Mouse (Mus musculus) embryonic facial prominence, embryonic 15.5 days (tissue): ENCODE results near the gene Ephb1. TPM values are rescaled to one million over a fixed set of nuclear protein-coding genes. Genes with fewer than 3 reads are reported as not detected.

ENCODE experiments used
- ATAC-seq: fragments of 200-750 bp; cut with Nextera tagmentation; 2 replicates; pipeline ENCODE4 v1.8.0; 2017; ENCODE audit warnings: low read depth, moderate TSS enrichment; ENCODE audit not compliant: insufficient number of reproducible peaks, low FRiP score, low TSS enrichment
- H3K27ac ChIP-seq: fragments of 300-500 bp; sonication (generic); replicated peaks from 2 replicates; pipeline ENCODE4 v1.5.1; 2015; ENCODE audit warnings: mild to moderate bottlenecking, inconsistent platforms
- H3K27me3 ChIP-seq: fragments of 300-500 bp; sonication (generic); 2 replicates; pipeline ENCODE4 v1.6.1; 2015; ENCODE audit warnings: inconsistent platforms
- H3K36me3 ChIP-seq: fragments of 300-500 bp; sonication (generic); 2 replicates; pipeline ENCODE4 v1.6.1; 2015; ENCODE audit warnings: mild to moderate bottlenecking, inconsistent platforms
- H3K4me1 ChIP-seq: fragments of 300-500 bp; sonication (generic); 2 replicates; pipeline ENCODE4 v1.6.1; 2015; ENCODE audit warnings: inconsistent platforms
- H3K4me2 ChIP-seq: fragments of 300-500 bp; sonication (generic); replicated peaks from 2 replicates; pipeline ENCODE4 v1.6.1; 2015; ENCODE audit warnings: mild to moderate bottlenecking, inconsistent platforms
- H3K4me3 ChIP-seq: fragments of 300-500 bp; sonication (generic); replicated peaks from 2 replicates; pipeline ENCODE4 v1.5.1; 2015; ENCODE audit warnings: mild to moderate bottlenecking, inconsistent platforms
- H3K9ac ChIP-seq: fragments of 300-500 bp; sonication (generic); 2 replicates; pipeline ENCODE4 v1.6.1; 2015; ENCODE audit warnings: inconsistent platforms
- H3K9me3 ChIP-seq: fragments of 300-500 bp; sonication (generic); replicated peaks from 2 replicates; pipeline ENCODE4 v1.6.1; 2016; ENCODE audit warnings: inconsistent platforms
- WGBS: fragments of 180-500 bp; shearing (Covaris S2); methylation state at CpG from one replicate; pipeline ENCODE4 v1.1.7; 2015; 5-methylcytosine and 5-hydroxymethylcytosine counted together
- polyA plus RNA-seq: library from polyadenylated mRNA; unstranded; fragments of >200 nt; fragmentation: Nextera tagmentation; extraction: Ambion mirVana; gene quantifications from 2 replicates; pipeline ENCODE4 v1.2.1, GENCODE M21; 2015

Ephb1 gene
- polyA plus RNA-seq = 5.4 and 6.3 TPM in 2 replicates

DNA sequence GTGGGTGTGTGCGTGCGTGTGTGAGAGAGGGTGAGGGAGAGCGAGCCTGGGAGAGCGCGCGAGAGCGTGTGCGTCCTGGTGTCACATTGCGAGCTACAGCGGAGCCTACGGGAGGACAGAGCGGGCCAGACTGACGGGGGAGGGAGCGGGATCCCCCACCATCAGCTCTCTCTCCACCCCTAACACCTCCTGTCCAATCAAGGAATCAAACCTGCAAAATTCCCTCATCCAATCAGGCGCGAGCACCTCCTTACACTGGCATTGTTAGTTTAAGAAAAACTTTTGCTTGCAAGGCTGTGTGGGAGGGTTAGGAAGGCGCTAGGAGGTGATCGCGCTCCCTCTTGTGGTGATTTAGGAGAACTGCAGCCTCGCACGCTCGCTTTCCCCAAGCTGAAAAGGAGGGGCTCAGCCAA lies at the start of gene Ephb1:
Gene Ephb1 (minus strand): TSS at position 133 of the 413 bp plus-strand sequence.
- Histone ChIP-seq H3K36me3 (no peaks in the 10 kb centered on the region), H3K27me3 (peaks cover 73% of the 10 kb centered on the region)
- ATAC-seq = peak; percentile 92

GRCm38 (mm10) chr9:102403086-102404021 lies 48.9 kb upstream of the Ephb1 start:
- no peaks in the 10 kb centered on the region for H3K4me1 ChIP-seq
- H3K36me3 ChIP-seq = no peaks in the 10 kb centered on the region
- no peaks in the 10 kb centered on the region for H3K27me3 ChIP-seq
- H3K9me3 ChIP-seq = no peaks in the 10 kb centered on the region
- no peak overlapping the region for H3K4me3 ChIP-seq
- H3K9ac ChIP-seq = no peak overlapping the region
- no peak; the same call in 1 of the 2 replicates for ATAC-seq
- no peak overlapping the region for H3K4me2 ChIP-seq
- H3K27ac ChIP-seq = no peak overlapping the region
- 30% methylated on average over 18 of the region's 18 CpGs for WGBS

More for the DNA sequence above, at the start of gene Ephb1:
- H3K9me3 ChIP-seq = no peaks in the 10 kb centered on the region
- peak within 1 kb of the TSS; percentile 33 for H3K9ac ChIP-seq
- H3K4me1 ChIP-seq = peaks cover 22% of the 10 kb centered on the region
- peak within 1 kb of the TSS; percentile 98 for H3K4me2 ChIP-seq
- WGBS = 0% methylated on average over 22 of the region's 22 CpGs
- H3K4me3 ChIP-seq = peak within 1 kb of the TSS; percentile 54
- H3K27ac ChIP-seq = no peak within 1 kb of the TSS

DNA sequence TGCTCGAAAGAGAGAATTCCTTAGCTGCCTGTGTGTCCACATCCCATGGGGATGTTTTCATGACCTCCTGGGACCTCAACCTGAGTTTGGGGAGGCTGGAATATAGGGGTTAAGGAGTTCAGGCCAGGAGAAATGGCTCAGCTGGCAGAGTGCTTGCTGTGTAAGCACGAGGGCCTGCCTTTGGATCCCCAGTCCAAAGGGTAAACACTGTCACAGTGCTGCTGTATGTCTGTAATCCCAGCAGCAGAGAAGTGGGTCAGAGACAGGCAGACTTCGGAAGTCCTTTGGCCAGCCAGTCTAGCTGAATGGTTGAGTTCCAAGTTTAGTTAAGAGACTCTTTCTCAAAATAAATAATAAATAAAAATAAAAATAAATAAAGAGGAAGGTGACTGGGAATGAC lies 48.2 kb upstream of the Ephb1 start:
- no peak overlapping the region for H3K4me3 ChIP-seq
- H3K27me3 ChIP-seq = no peaks in the 10 kb centered on the region
- H3K4me2 ChIP-seq = no peak overlapping the region
- no peaks in the 10 kb centered on the region for H3K36me3 ChIP-seq
- no peak overlapping the region for H3K9ac ChIP-seq
- ATAC-seq = no peak
- 54% methylated on average over 3 of the region's 3 CpGs for WGBS
- no peaks in the 10 kb centered on the region for H3K9me3 ChIP-seq
- no peaks in the 10 kb centered on the region for H3K4me1 ChIP-seq
- no peak overlapping the region for H3K27ac ChIP-seq

DNA sequence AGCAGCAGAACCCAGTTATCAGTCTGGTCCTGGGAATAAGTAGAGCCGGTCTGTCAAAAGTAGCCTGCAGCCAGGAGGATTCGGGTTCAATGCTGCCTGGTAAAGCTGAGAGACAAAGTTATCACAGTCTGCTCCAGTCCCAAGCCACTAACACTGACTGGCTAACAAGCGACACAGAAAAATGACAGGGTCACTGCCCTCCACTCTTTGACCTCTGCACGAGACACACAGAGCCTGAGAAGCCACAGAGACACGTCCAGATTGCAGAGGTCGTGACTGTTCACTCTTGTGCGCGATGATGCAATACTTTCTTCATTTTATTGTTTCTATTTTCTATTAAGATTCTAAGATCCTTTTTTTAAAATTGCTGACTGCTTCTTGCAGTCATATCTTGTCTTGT lies 33.8 kb upstream of the Ephb1 start:
- no peak for ATAC-seq
- 54% methylated on average over 8 of the region's 8 CpGs for WGBS
- Histone ChIP-seq H3K4me3 (no peak overlapping the region), H3K4me1 (no peaks in the 10 kb centered on the region), H3K27me3 (no peaks in the 10 kb centered on the region), H3K27ac (no peak overlapping the region), H3K36me3 (no peaks in the 10 kb centered on the region), H3K4me2 (no peak overlapping the region), H3K9ac (no peak overlapping the region), H3K9me3 (no peaks in the 10 kb centered on the region)

GRCm38 (mm10) chr9:102386816-102387215 lies 32.3 kb upstream of the Ephb1 start:
- 85% methylated on average over 9 of the region's 9 CpGs for WGBS
- Histone ChIP-seq H3K27ac (no peak overlapping the region), H3K4me3 (no peak overlapping the region), H3K9me3 (no peaks in the 10 kb centered on the region), H3K4me2 (no peak overlapping the region), H3K9ac (no peak overlapping the region), H3K27me3 (no peaks in the 10 kb centered on the region), H3K36me3 (no peaks in the 10 kb centered on the region), H3K4me1 (no peaks in the 10 kb centered on the region)
- ATAC-seq = no peak

DNA sequence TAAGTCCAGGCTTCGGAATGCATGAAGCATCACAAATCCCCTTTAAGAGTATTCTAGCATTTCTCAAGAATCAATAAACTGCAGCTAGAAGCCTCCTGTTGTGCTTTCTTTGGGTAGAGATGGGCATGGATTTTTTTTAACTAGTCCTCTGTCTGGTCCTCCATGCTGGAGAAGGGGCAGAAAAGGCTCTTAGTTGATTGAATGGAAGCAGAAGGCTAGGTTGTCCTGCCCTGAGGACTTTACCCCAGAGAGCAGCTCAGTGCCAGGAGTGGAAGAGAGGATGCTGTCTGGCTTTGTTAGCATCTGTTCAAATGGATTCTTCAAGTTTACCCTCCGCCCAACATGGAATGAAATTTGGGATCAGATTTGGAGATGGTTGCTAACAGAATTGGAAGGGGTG lies 25.7 kb upstream of the Ephb1 start:
- H3K27ac ChIP-seq = no peak overlapping the region
- H3K4me2 ChIP-seq = no peak overlapping the region
- H3K4me1 ChIP-seq = no peaks in the 10 kb centered on the region
- no peak for ATAC-seq
- H3K4me3 ChIP-seq = no peak overlapping the region
- H3K36me3 ChIP-seq = no peaks in the 10 kb centered on the region
- WGBS = 80% methylated on average over 2 of the region's 2 CpGs
- H3K9me3 ChIP-seq = no peaks in the 10 kb centered on the region
- no peaks in the 10 kb centered on the region for H3K27me3 ChIP-seq
- no peak overlapping the region for H3K9ac ChIP-seq

DNA sequence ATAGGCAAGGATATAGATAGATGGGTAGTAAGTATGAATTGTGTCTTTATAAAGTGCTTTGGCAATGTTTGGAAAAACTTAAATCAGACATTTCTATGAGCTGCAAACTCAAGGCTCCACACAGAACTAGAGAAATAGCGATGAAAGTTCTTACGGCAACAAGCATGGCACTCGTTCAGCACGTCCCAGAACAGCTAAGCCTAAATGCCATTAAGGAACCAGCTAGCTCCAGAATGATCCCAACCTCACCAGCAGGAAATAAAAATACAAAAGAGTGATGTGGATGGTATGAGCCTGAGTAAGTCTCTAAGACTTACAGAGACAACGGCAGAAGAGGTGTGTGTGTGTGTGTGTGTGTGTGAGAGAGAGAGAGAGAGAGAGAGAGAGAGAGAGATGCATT lies 20.2 kb upstream of the Ephb1 start:
- Histone ChIP-seq H3K4me2 (no peak overlapping the region), H3K9me3 (no peaks in the 10 kb centered on the region), H3K9ac (no peak overlapping the region), H3K4me3 (no peak overlapping the region), H3K36me3 (no peaks in the 10 kb centered on the region), H3K27ac (no peak overlapping the region), H3K4me1 (no peaks in the 10 kb centered on the region), H3K27me3 (no peaks in the 10 kb centered on the region)
- ATAC-seq = no peak
- WGBS = 79% methylated on average over 5 of the region's 5 CpGs

DNA sequence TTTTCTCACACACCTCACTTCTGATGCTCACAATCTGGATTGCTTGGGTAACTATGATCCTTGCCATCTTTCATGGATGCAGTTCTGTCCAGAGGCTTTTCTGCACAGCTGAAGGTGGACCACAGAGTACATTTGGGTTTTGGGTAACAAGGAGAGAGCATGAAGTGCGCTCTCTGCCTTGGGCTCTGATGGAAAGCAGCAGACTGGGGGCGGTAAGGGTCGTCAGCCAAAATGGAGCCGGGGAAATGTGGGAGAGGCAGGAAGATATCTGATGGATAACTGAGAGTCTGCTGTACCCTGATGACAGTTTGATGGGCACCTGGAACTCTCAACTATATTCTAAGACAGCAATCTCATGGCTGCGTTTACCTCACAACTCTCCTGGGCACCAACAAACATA lies 19.4 kb upstream of the Ephb1 start:
- Histone ChIP-seq H3K9ac (no peak overlapping the region), H3K4me1 (no peaks in the 10 kb centered on the region), H3K4me3 (no peak overlapping the region), H3K9me3 (no peaks in the 10 kb centered on the region), H3K36me3 (no peaks in the 10 kb centered on the region), H3K4me2 (no peak overlapping the region), H3K27ac (no peak overlapping the region), H3K27me3 (no peaks in the 10 kb centered on the region)
- no peak for ATAC-seq
- 80% methylated on average over 5 of the region's 5 CpGs for WGBS

DNA sequence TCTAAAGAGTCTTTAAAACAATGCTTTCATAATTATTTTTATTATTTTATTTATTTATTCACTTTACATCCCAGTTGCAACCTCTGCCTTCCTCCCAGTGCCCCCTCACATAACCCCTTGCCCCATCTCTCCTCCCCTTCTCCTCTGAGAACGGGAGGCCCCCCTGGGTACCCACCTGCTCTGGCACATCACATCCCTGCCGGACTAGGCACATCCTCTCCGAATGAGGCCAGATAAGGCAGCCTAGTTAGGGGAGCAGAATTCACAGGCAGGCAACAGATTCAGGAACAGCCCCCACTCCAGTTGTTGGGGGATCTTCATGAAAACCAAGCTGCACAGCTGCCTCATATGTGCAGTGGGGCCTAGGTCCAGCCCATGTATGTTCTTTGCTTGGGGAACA lies 17.4 kb upstream of the Ephb1 start:
- WGBS = 72% methylated on average over 3 of the region's 3 CpGs
- H3K27ac ChIP-seq = no peak overlapping the region
- H3K36me3 ChIP-seq = no peaks in the 10 kb centered on the region
- H3K27me3 ChIP-seq = no peaks in the 10 kb centered on the region
- H3K9me3 ChIP-seq = no peaks in the 10 kb centered on the region
- H3K4me1 ChIP-seq = no peaks in the 10 kb centered on the region
- no peak overlapping the region for H3K9ac ChIP-seq
- no peak overlapping the region for H3K4me3 ChIP-seq
- no peak for ATAC-seq
- H3K4me2 ChIP-seq = no peak overlapping the region

- no peak overlapping the region for H3K9ac ChIP-seq
- H3K4me3 ChIP-seq = no peak overlapping the region
- H3K27ac ChIP-seq = no peak overlapping the region
- no peaks in the 10 kb centered on the region for H3K27me3 ChIP-seq
- 45% methylated on average over 14 of the region's 14 CpGs for WGBS
- H3K4me1 ChIP-seq = no peaks in the 10 kb centered on the region
- H3K4me2 ChIP-seq = no peak overlapping the region
- ATAC-seq = no peak
- H3K36me3 ChIP-seq = no peaks in the 10 kb centered on the region
- H3K9me3 ChIP-seq = no peaks in the 10 kb centered on the region
Measured at GRCm38 (mm10) chr9:102371036-102371770, 16.7 kb upstream of the Ephb1 start.

- Histone ChIP-seq H3K36me3 (no peaks in the 10 kb centered on the region), H3K9me3 (no peaks in the 10 kb centered on the region), H3K9ac (no peak overlapping the region), H3K27ac (no peak overlapping the region), H3K4me1 (no peaks in the 10 kb centered on the region), H3K4me3 (no peak overlapping the region), H3K27me3 (no peaks in the 10 kb centered on the region), H3K4me2 (no peak overlapping the region)
- ATAC-seq = no peak
- 55% methylated on average over 8 of the region's 8 CpGs for WGBS
Measured at GRCm38 (mm10) chr9:102370141-102370540, 15.6 kb upstream of the Ephb1 start.
